Mouse (Mus musculus) right cerebral cortex, postnatal 14 days (tissue): ENCODE results near the gene Gpm6b.

ENCODE experiments used
- DNase-seq: peaks from one replicate; pipeline ENCODE4 v3.0.0; 2022

Gene Gpm6b

GRCm38 (mm10) chrX:166238831-166239460 is at the start of gene Gpm6b:
TSS of gene Gpm6b (plus strand) at chrX:166238911.
- DNase-seq = peak; percentile 62

GRCm38 (mm10) chrX:166196327-166196726 is 42.4 kb upstream of the Gpm6b start:
- no peak for DNase-seq

- DNase-seq = no peak
Measured at GRCm38 (mm10) chrX:166198266-166198665, 40.4 kb upstream of the Gpm6b start.

- DNase-seq = no peak
Measured at GRCm38 (mm10) chrX:166199812-166200211, 38.9 kb upstream of the Gpm6b start.

GRCm38 (mm10) chrX:166214576-166214975 is 24.1 kb upstream of the Gpm6b start:
- no peak for DNase-seq

- no peak for DNase-seq
Measured at GRCm38 (mm10) chrX:166216248-166216647, 22.5 kb upstream of the Gpm6b start.

- DNase-seq = peak; percentile 43
Measured at GRCm38 (mm10) chrX:166216720-166217119, 22.0 kb upstream of the Gpm6b start.

GRCm38 (mm10) chrX:166219331-166219730 is 19.4 kb upstream of the Gpm6b start:
- DNase-seq = no peak

- no peak for DNase-seq
Measured at GRCm38 (mm10) chrX:166226856-166227255, 11.9 kb upstream of the Gpm6b start.

GRCm38 (mm10) chrX:166229750-166230149 is 9.0 kb upstream of the Gpm6b start:
- DNase-seq = no peak

GRCm38 (mm10) chrX:166230515-166231267 is 8.0 kb upstream of the Gpm6b start:
- no peak for DNase-seq

- DNase-seq = no peak
Measured at GRCm38 (mm10) chrX:166236131-166236530, 2.6 kb upstream of the Gpm6b start.

GRCm38 (mm10) chrX:166239520-166239919 is 809 bp downstream of the Gpm6b start:
- no peak for DNase-seq

- DNase-seq = no peak
Measured at GRCm38 (mm10) chrX:166240751-166241150, 2.0 kb downstream of the Gpm6b start.

- no peak for DNase-seq
Measured at GRCm38 (mm10) chrX:166243261-166243885, 4.7 kb downstream of the Gpm6b start.

- DNase-seq = no peak
Measured at GRCm38 (mm10) chrX:166271489-166271888, 32.8 kb downstream of the Gpm6b start.

GRCm38 (mm10) chrX:166272646-166273045 is 33.9 kb downstream of the Gpm6b start:
- no peak for DNase-seq

- no peak for DNase-seq
Measured at GRCm38 (mm10) chrX:166279861-166280260, 41.1 kb downstream of the Gpm6b start.

- no peak for DNase-seq
Measured at GRCm38 (mm10) chrX:166286760-166287483, 48.2 kb downstream of the Gpm6b start.

- no peak for DNase-seq
Measured at GRCm38 (mm10) chrX:166291266-166291665, 52.6 kb downstream of the Gpm6b start.

- no peak for DNase-seq
Measured at GRCm38 (mm10) chrX:166293465-166293864, 54.8 kb downstream of the Gpm6b start.

GRCm38 (mm10) chrX:166302791-166303190 is 64.1 kb downstream of the Gpm6b start:
- no peak for DNase-seq

- DNase-seq = no peak
Measured at GRCm38 (mm10) chrX:166304355-166304754, 65.6 kb downstream of the Gpm6b start.
